12 mouse cellular contexts compared by ENCODE assay signal in the genomic region with DNA sequence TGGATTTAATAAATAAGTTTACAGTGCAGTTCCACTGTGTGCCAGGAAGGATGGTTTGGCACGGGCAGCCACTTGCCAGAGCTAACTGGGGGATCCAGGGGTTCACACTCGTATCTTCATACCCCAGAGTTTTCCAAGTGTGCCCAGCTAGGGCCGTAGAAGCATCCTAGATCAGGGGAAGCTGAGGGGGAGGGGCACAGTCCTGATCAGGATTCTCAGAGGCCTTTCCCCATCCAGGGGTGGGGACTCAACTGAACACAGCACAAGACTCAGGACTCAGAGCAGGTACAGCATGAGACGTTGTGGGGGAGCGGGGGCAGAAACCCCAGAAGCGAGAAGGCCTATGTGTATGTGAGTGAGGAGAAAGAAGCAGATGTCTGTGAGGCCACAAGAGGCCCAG. TPM values are rescaled to one million over a fixed set of nuclear protein-coding genes. Genes with fewer than 3 reads are reported as not detected.
DNase-seq lines count a peak whose midpoint lies in the region; ATAC-seq lines count a peak whose summit lies in the region.
"Had no signal": no experiment of that assay in that cellular context is flagged by ENCODE, and none has a peak within 500 bp of the region (broad histone marks: within the 10 kb centered on the region; RNA-seq: fewer than 3 reads in every experiment).

No protein-coding gene starts in this region.

- H3K27ac ChIP-seq in intestine, embryonic 16.5 days (ENCODE audit: low read length): peak overlapping the region; percentile 67
- H3K27ac ChIP-seq: forebrain, embryonic 15.5 days; liver, embryonic 15.5 days had no signal

- peaks cover 54% of the 10 kb centered on the region for H3K4me1 ChIP-seq in intestine, embryonic 16.5 days (ENCODE audit: control insufficient read depth, insufficient read depth, low read length)

- 0 out of 2 replicates have a peak overlapping the region, but pooled peaks have one; percentile 37 for H3K4me2 ChIP-seq in intestine, embryonic 16.5 days (ENCODE audit: low read depth, low read length)
- H3K4me2 ChIP-seq: forebrain, embryonic 15.5 days; liver, embryonic 15.5 days had no signal

- no peaks in the 10 kb centered on the region; the same call in 1 of the 2 replicates for H3K36me3 ChIP-seq in intestine, embryonic 16.5 days (ENCODE audit: control insufficient read depth, insufficient read depth, low read length)
- H3K36me3 ChIP-seq: forebrain, embryonic 15.5 days; liver, embryonic 15.5 days had no signal

- ATAC-seq in intestine, embryonic 16.5 days: peak; percentile 24; the same call in 1 of the 2 replicates
- ATAC-seq: forebrain, embryonic 15.5 days had no signal

- H3K27me3 ChIP-seq in intestine, embryonic 16.5 days (replicated peaks; ENCODE audit: control insufficient read depth, insufficient read depth, low read length): no peaks in the 10 kb centered on the region
- H3K27me3 ChIP-seq: forebrain, embryonic 15.5 days; liver, embryonic 15.5 days had no signal

- H3K4me3 ChIP-seq in intestine, embryonic 16.5 days (ENCODE audit: low read length): no peak overlapping the region
- H3K4me3 ChIP-seq: forebrain, embryonic 15.5 days; liver, embryonic 15.5 days had no signal

- WGBS in intestine, embryonic 16.5 days: 50% methylated on average over 6 of the region's 6 CpGs

- H3K9ac ChIP-seq in intestine, embryonic 16.5 days (ENCODE audit: low read depth, low read length): peak overlapping the region; percentile 59
- H3K9ac ChIP-seq: forebrain, embryonic 15.5 days; liver, embryonic 15.5 days had no signal

- peak; percentile 15 for DNase-seq in adrenal gland, postnatal 14 days
- DNase-seq in adrenal gland, adult 18-20 months (ENCODE audit: low spot score in 2 of 2): no peak
- DNase-seq in kidney, postnatal 10 days: peak; percentile 44
- no peak for DNase-seq in kidney, adult 11 months
- DNase-seq in ES-CJ7 (ENCODE audit: low read depth, low spot score): peak; percentile 55
- no peak for DNase-seq in right cerebral cortex, adult 2 months (ENCODE audit: low spot score in 2 of 2)
- no peak for DNase-seq in frontal cortex, postnatal 10 days (ENCODE audit: low spot score in 2 of 2)
- DNase-seq: cerebellum, postnatal 14 days had no signal

- H3K9me3 ChIP-seq in intestine, embryonic 16.5 days (ENCODE audit: control insufficient read depth, low read length): no peaks in the 10 kb centered on the region
- H3K9me3 ChIP-seq: forebrain, embryonic 15.5 days; liver, embryonic 15.5 days had no signal

RNA-seq across cellular contexts. Expression of a gene that starts 14.2 kb away (rescaled TPM):
- total RNA-seq in adrenal gland, postnatal 14 days (2021): 43.9 and 47.2 TPM in 2 replicates
- total RNA-seq in adrenal gland, adult 18-20 months (2021): 10 to 100 TPM; 50.4 to 79.5 TPM
- polyA plus RNA-seq in intestine, embryonic 16.5 days (2015; fragmentation: Nextera tagmentation; extraction: Ambion mirVana): 4.1 and 4.6 TPM in 2 replicates
- total RNA-seq: neutrophil, adult 5-6 weeks had no signal

RNA-seq across cellular contexts. Expression of a gene that starts 54.5 kb away (rescaled TPM):
- total RNA-seq in adrenal gland, postnatal 14 days (2021): 3.1 and 5.8 TPM in 2 replicates
- total RNA-seq in adrenal gland, adult 18-20 months (2021): 1 to 10 TPM; 2.1 to 3.5 TPM
- 2.4 and 3.8 TPM in 2 replicates for polyA plus RNA-seq in intestine, embryonic 16.5 days (2015; fragmentation: Nextera tagmentation; extraction: Ambion mirVana)

RNA-seq across cellular contexts. Expression of a gene that starts 56.7 kb away (rescaled TPM):
- total RNA-seq in adrenal gland, postnatal 14 days (2021): 2.4 and 4.8 TPM in 2 replicates
- total RNA-seq in adrenal gland, adult 18-20 months (2021): 1 to 10 TPM; 3.1 to 5.4 TPM
- polyA plus RNA-seq in intestine, embryonic 16.5 days (2015; fragmentation: Nextera tagmentation; extraction: Ambion mirVana): 9.0 and 9.8 TPM in 2 replicates

Comparison
In these comparisons a context has a peak if more than half of its experiments do, and no peak if none do; other contexts are left out.
1. DNase-seq: peak in adrenal gland, postnatal 14 days (single experiment), kidney, postnatal 10 days (single experiment) and ES-CJ7 (single experiment); none in adrenal gland, adult 18-20 months (0 of 2), kidney, adult 11 months (single experiment), right cerebral cortex, adult 2 months (0 of 2) and frontal cortex, postnatal 10 days (0 of 2).